17 mouse cellular contexts compared by ENCODE assay signal in the genomic region with DNA sequence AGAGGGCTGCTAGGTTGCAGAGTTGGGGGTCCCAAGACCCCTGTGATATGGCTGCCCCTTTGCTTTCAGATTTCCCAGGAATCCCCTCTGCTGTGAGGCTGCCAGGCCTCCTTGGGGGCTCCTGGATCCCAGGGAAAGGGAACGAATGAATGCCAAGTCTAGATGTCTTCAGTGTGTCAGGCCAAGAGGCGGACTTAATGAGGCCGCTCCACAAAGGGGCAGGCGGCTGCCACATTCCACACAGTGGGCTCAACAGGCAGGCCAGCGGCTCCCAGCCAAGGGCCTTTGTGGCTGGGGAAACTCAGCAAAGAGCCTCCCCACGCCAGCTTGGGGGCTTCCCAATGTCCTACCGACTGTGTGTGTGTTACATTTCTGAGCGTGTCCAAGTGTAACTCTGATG.
DNase-seq lines count a peak whose midpoint lies in the region; ATAC-seq and TF ChIP-seq lines count a peak whose summit lies in the region.
"Had no signal": no experiment of that assay in that cellular context is flagged by ENCODE, and none has a peak within 500 bp of the region (broad histone marks: within the 10 kb centered on the region; RNA-seq: fewer than 3 reads in every experiment).

No protein-coding gene starts in this region.

- H3K4me3 ChIP-seq in forebrain, embryonic 16.5 days (replicated peaks; ENCODE audit: low read length), result no peak overlapping the region
- no peak overlapping the region for H3K4me3 ChIP-seq in midbrain, embryonic 10.5 days
- H3K4me3 ChIP-seq in neural tube, embryonic 15.5 days (replicated peaks), result no peak overlapping the region
- no peak overlapping the region for H3K4me3 ChIP-seq in lung, postnatal 0 days (ENCODE audit: low read depth, low read length)
- H3K4me3 ChIP-seq: heart, embryonic 15.5 days; left cerebral cortex, adult 2 months; limb, embryonic 15.5 days had no signal

- no peaks in the 10 kb centered on the region for H3K36me3 ChIP-seq in forebrain, embryonic 16.5 days (ENCODE audit: control insufficient read depth, insufficient read depth)
- H3K36me3 ChIP-seq in midbrain, embryonic 10.5 days, result peaks cover 4% of the 10 kb centered on the region; the same call in 1 of the 2 replicates
- no peaks in the 10 kb centered on the region for H3K36me3 ChIP-seq in neural tube, embryonic 15.5 days
- no peaks in the 10 kb centered on the region for H3K36me3 ChIP-seq in lung, postnatal 0 days (ENCODE audit: insufficient read depth, low read length)

- no peak overlapping the region for H3K9ac ChIP-seq in forebrain, embryonic 16.5 days (replicated peaks; ENCODE audit: low read depth, low read length)
- H3K9ac ChIP-seq in neural tube, embryonic 15.5 days (replicated peaks), result no peak overlapping the region
- H3K9ac ChIP-seq in lung, postnatal 0 days (replicated peaks; ENCODE audit: low read depth), result no peak overlapping the region
- H3K9ac ChIP-seq: heart, embryonic 15.5 days; limb, embryonic 15.5 days; lung, embryonic 14.5 days had no signal

- TF ChIP-seq EP300 in lung, postnatal 0 days (IDR thresholded peaks at IDR 0.05), result no peak

- H3K27me3 ChIP-seq in forebrain, embryonic 16.5 days (replicated peaks; ENCODE audit: control insufficient read depth, insufficient read depth, low read length), result no peaks in the 10 kb centered on the region
- H3K27me3 ChIP-seq in midbrain, embryonic 10.5 days (ENCODE audit: low read depth, poor library complexity, severe bottlenecking), result no peaks in the 10 kb centered on the region
- H3K27me3 ChIP-seq in neural tube, embryonic 15.5 days (replicated peaks), result no peaks in the 10 kb centered on the region
- no peaks in the 10 kb centered on the region for H3K27me3 ChIP-seq in lung, postnatal 0 days (replicated peaks; ENCODE audit: insufficient read depth, low read length)
- H3K27me3 ChIP-seq: heart, embryonic 15.5 days; limb, embryonic 15.5 days had no signal

- H3K4me1 ChIP-seq in forebrain, embryonic 16.5 days (replicated peaks; ENCODE audit: control insufficient read depth, insufficient read depth, low read length), result peaks cover 11% of the 10 kb centered on the region
- H3K4me1 ChIP-seq in midbrain, embryonic 10.5 days, result peaks cover 27% of the 10 kb centered on the region
- peaks cover 13% of the 10 kb centered on the region for H3K4me1 ChIP-seq in neural tube, embryonic 15.5 days
- H3K4me1 ChIP-seq in lung, postnatal 0 days (ENCODE audit: insufficient read depth, low read depth, low read length), result no peaks in the 10 kb centered on the region

- no peaks in the 10 kb centered on the region for H3K9me3 ChIP-seq in forebrain, embryonic 16.5 days (ENCODE audit: control insufficient read depth, low read length)
- no peaks in the 10 kb centered on the region for H3K9me3 ChIP-seq in midbrain, embryonic 10.5 days (replicated peaks)
- H3K9me3 ChIP-seq in neural tube, embryonic 15.5 days (replicated peaks), result no peaks in the 10 kb centered on the region
- H3K9me3 ChIP-seq in lung, postnatal 0 days (ENCODE audit: low read length), result no peaks in the 10 kb centered on the region
- H3K9me3 ChIP-seq: heart, embryonic 15.5 days; limb, embryonic 15.5 days had no signal

- peak; percentile 73 for DNase-seq in left cerebral cortex, postnatal 4 days
- no peak for DNase-seq in left cerebral cortex, adult 8-10 months (ENCODE audit: low spot score in 2 of 2)
- DNase-seq in midbrain, embryonic 10.5 days (ENCODE audit: low spot score), result peak; percentile 60
- DNase-seq in frontal cortex, postnatal 14 days (ENCODE audit: low spot score in 2 of 2), result no peak
- DNase-seq in B cell, adult 2 months, result no peak
- no peak for DNase-seq in lung, postnatal 0 days (ENCODE audit: low spot score)
- DNase-seq: cerebellum, adult 8-10 months; gastrocnemius, postnatal 14 days; kidney, postnatal 36 days; lung, embryonic 14.5 days; thymus, adult 18-20 months had no signal

- 15% methylated on average over 8 of the region's 8 CpGs for WGBS in forebrain, embryonic 16.5 days
- 39% methylated on average over 8 of the region's 8 CpGs for whole genome bisulfite sequencing in midbrain, embryonic 10.5 days
- WGBS in neural tube, embryonic 15.5 days, result 42% methylated on average over 8 of the region's 8 CpGs
- 79% methylated on average over 8 of the region's 8 CpGs for WGBS in lung, postnatal 0 days

- no peak for TF ChIP-seq CTCF in lung, postnatal 0 days (IDR thresholded peaks at IDR 0.05)

- H3K27ac ChIP-seq in forebrain, embryonic 16.5 days (ENCODE audit: low read length), result no peak overlapping the region
- H3K27ac ChIP-seq in midbrain, embryonic 10.5 days (replicated peaks), result peak overlapping the region; percentile 76
- H3K27ac ChIP-seq in neural tube, embryonic 15.5 days (replicated peaks), result no peak overlapping the region
- no peak overlapping the region for H3K27ac ChIP-seq in lung, postnatal 0 days (ENCODE audit: low read length)
- H3K27ac ChIP-seq: heart, embryonic 15.5 days; left cerebral cortex, adult 2 months; limb, embryonic 15.5 days had no signal

- intact Hi-C loops in left cerebral cortex, postnatal 4 days (cut with DNase I), result loop anchor here (10.0 kb wide), 1 partner anchor 470 kb away; no protein-coding TSS in a partner anchor

- H3K4me2 ChIP-seq in forebrain, embryonic 16.5 days (ENCODE audit: low read length), result no peak overlapping the region
- no peak overlapping the region for H3K4me2 ChIP-seq in neural tube, embryonic 15.5 days
- no peak overlapping the region for H3K4me2 ChIP-seq in lung, postnatal 0 days (replicated peaks; ENCODE audit: low read depth, low read length)
- H3K4me2 ChIP-seq: heart, embryonic 15.5 days; limb, embryonic 15.5 days; lung, embryonic 14.5 days had no signal

- peak; percentile 85 for ATAC-seq in forebrain, embryonic 16.5 days
- ATAC-seq in neural tube, embryonic 15.5 days (ENCODE audit: low FRiP score), result peak; percentile 34; the same call in 1 of the 2 replicates
- ATAC-seq in lung, postnatal 0 days, result no peak
- ATAC-seq: intestine, embryonic 16.5 days had no signal

Comparison
In these comparisons a context has a peak if more than half of its experiments do, and no peak if none do; other contexts are left out.
1. DNase-seq: peak in left cerebral cortex, postnatal 4 days (single experiment) and midbrain, embryonic 10.5 days (single experiment); none in left cerebral cortex, adult 8-10 months (0 of 2), frontal cortex, postnatal 14 days (0 of 2), B cell, adult 2 months (0 of 2) and lung, postnatal 0 days (single experiment).